Mouse (Mus musculus) testis, adult 2 months (tissue): Measurements from ENCODE around the gene Prr14.

Experiments
- CTCF ChIP-seq: fragments of 200-500 bp; IDR thresholded peaks from 2 replicates; pipeline ENCODE4 v1.5.1; 2012; ENCODE audit warnings: low read depth, mild to moderate bottlenecking, inconsistent platforms, low read length, moderate library complexity; ENCODE audit not compliant: control insufficient read depth, insufficient read depth, insufficient replicate concordance
- POLR2A ChIP-seq: fragments of 200-500 bp; IDR thresholded peaks from 2 replicates; pipeline ENCODE4 v1.6.1; 2012; ENCODE audit warnings: low read depth, mild to moderate bottlenecking, inconsistent platforms, low read length, moderate library complexity; ENCODE audit not compliant: control insufficient read depth

- TF ChIP-seq CTCF (no peak), POLR2A (no peak)
These were observed 6.4 kb upstream of the Prr14 start for GRCm38 (mm10) chr7:127453056-127453455.
